17 mouse cellular contexts compared by ENCODE assay signal in genomic region chr2:120242791-120243467, GRCm38 (mm10). TPM values are rescaled to one million over a fixed set of nuclear protein-coding genes. Genes with fewer than 3 reads are reported as not detected.
DNase-seq lines count a peak whose midpoint lies in the region; ATAC-seq lines count a peak whose summit lies in the region.
"Had no signal": no experiment of that assay in that cellular context is flagged by ENCODE, and none has a peak within 500 bp of the region (broad histone marks: within the 10 kb centered on the region; RNA-seq: fewer than 3 reads in every experiment).

No protein-coding gene starts in this region.

- H3K4me2 ChIP-seq in heart, embryonic 16.5 days (ENCODE audit: low read depth, low read length), result peak overlapping the region; percentile 62
- peak overlapping the region; percentile 79 for H3K4me2 ChIP-seq in midbrain, embryonic 16.5 days (ENCODE audit: low read length)
- H3K4me2 ChIP-seq in midbrain, embryonic 11.5 days, result no peak overlapping the region
- H3K4me2 ChIP-seq in neural tube, embryonic 15.5 days, result peak overlapping the region; percentile 74
- H3K4me2 ChIP-seq: forebrain, embryonic 13.5 days had no signal

- ATAC-seq in heart, embryonic 16.5 days (replicated peaks; ENCODE audit: extremely low read depth, insufficient read depth, low FRiP score), result no peak
- ATAC-seq in midbrain, embryonic 16.5 days, result no peak
- ATAC-seq in midbrain, embryonic 11.5 days (ENCODE audit: low FRiP score), result no peak
- ATAC-seq in neural tube, embryonic 15.5 days (ENCODE audit: low FRiP score), result no peak
- no peak for ATAC-seq in granulocyte monocyte progenitor cell, adult 5-6 weeks (replicated peaks; ENCODE audit: poor library complexity, severe bottlenecking)
- ATAC-seq: forebrain, embryonic 13.5 days had no signal

- peak overlapping the region; percentile 54 for H3K4me3 ChIP-seq in heart, embryonic 16.5 days (ENCODE audit: low read length)
- no peak overlapping the region for H3K4me3 ChIP-seq in midbrain, embryonic 16.5 days (ENCODE audit: low read depth, low read length)
- no peak overlapping the region for H3K4me3 ChIP-seq in midbrain, embryonic 11.5 days (ENCODE audit: low read depth, low read length)
- H3K4me3 ChIP-seq in neural tube, embryonic 15.5 days (replicated peaks), result no peak overlapping the region
- H3K4me3 ChIP-seq: forebrain, embryonic 13.5 days had no signal

- peak overlapping the region; percentile 62; the same call in 1 of the 2 replicates for H3K27ac ChIP-seq in heart, embryonic 16.5 days (ENCODE audit: low read length)
- H3K27ac ChIP-seq in midbrain, embryonic 16.5 days (ENCODE audit: low read length), result no peak overlapping the region
- H3K27ac ChIP-seq in midbrain, embryonic 11.5 days (ENCODE audit: low read depth, low read length), result no peak overlapping the region
- no peak overlapping the region for H3K27ac ChIP-seq in neural tube, embryonic 15.5 days (replicated peaks)
- H3K27ac ChIP-seq: forebrain, embryonic 13.5 days had no signal

- no peaks in the 10 kb centered on the region for H3K9me3 ChIP-seq in heart, embryonic 16.5 days (replicated peaks; ENCODE audit: control insufficient read depth, low read length)
- H3K9me3 ChIP-seq in midbrain, embryonic 16.5 days (replicated peaks; ENCODE audit: control insufficient read depth, low read length, poor library complexity, severe bottlenecking), result no peaks in the 10 kb centered on the region
- no peaks in the 10 kb centered on the region for H3K9me3 ChIP-seq in midbrain, embryonic 11.5 days (ENCODE audit: control insufficient read depth, low read length)
- H3K9me3 ChIP-seq in neural tube, embryonic 15.5 days (replicated peaks), result no peaks in the 10 kb centered on the region
- H3K9me3 ChIP-seq: forebrain, embryonic 13.5 days had no signal

- H3K27me3 ChIP-seq in heart, embryonic 16.5 days (ENCODE audit: control insufficient read depth, insufficient read depth, low read length), result 0 out of 2 replicates have a peak, but pooled peaks cover 2% of the 10 kb centered on the region
- H3K27me3 ChIP-seq in midbrain, embryonic 16.5 days (ENCODE audit: control insufficient read depth, insufficient read depth, low read depth, low read length), result no peaks in the 10 kb centered on the region
- H3K27me3 ChIP-seq in midbrain, embryonic 11.5 days (ENCODE audit: control insufficient read depth, insufficient read depth, low read length), result peaks cover 3% of the 10 kb centered on the region; the same call in 1 of the 2 replicates
- no peaks in the 10 kb centered on the region for H3K27me3 ChIP-seq in neural tube, embryonic 15.5 days (replicated peaks)

- intact Hi-C loops in heart, postnatal 36 days (cut with DNase I), result no loop called here

- 76% methylated on average over 5 of the region's 5 CpGs for WGBS in heart, embryonic 16.5 days
- 73% methylated on average over 5 of the region's 5 CpGs for WGBS in midbrain, embryonic 16.5 days
- 79% methylated on average over 5 of the region's 5 CpGs for WGBS in midbrain, embryonic 11.5 days
- WGBS in neural tube, embryonic 15.5 days, result 76% methylated on average over 5 of the region's 5 CpGs

- H3K9ac ChIP-seq in heart, embryonic 16.5 days (ENCODE audit: low read length), result no peak overlapping the region
- no peak overlapping the region for H3K9ac ChIP-seq in midbrain, embryonic 16.5 days (ENCODE audit: low read depth, low read length)
- H3K9ac ChIP-seq in midbrain, embryonic 11.5 days (ENCODE audit: low read length), result no peak overlapping the region
- H3K9ac ChIP-seq in neural tube, embryonic 15.5 days (replicated peaks), result no peak overlapping the region
- H3K9ac ChIP-seq: forebrain, embryonic 13.5 days had no signal

- peaks cover 10% of the 10 kb centered on the region for H3K4me1 ChIP-seq in heart, embryonic 16.5 days (ENCODE audit: control insufficient read depth, insufficient read depth, low read length)
- H3K4me1 ChIP-seq in midbrain, embryonic 16.5 days (ENCODE audit: control insufficient read depth, insufficient read depth, low read length), result peaks cover 11% of the 10 kb centered on the region; the same call in 1 of the 2 replicates
- H3K4me1 ChIP-seq in midbrain, embryonic 11.5 days (ENCODE audit: control insufficient read depth, insufficient read depth, low read length), result peaks cover 3% of the 10 kb centered on the region
- peaks cover 16% of the 10 kb centered on the region; the same call in 1 of the 2 replicates for H3K4me1 ChIP-seq in neural tube, embryonic 15.5 days

- H3K36me3 ChIP-seq in heart, embryonic 16.5 days (ENCODE audit: control insufficient read depth, insufficient read depth), result no peaks in the 10 kb centered on the region
- H3K36me3 ChIP-seq in midbrain, embryonic 16.5 days (ENCODE audit: control insufficient read depth, insufficient read depth, low read length), result no peaks in the 10 kb centered on the region
- no peaks in the 10 kb centered on the region for H3K36me3 ChIP-seq in midbrain, embryonic 11.5 days (ENCODE audit: control insufficient read depth, insufficient read depth, low read length)
- no peaks in the 10 kb centered on the region for H3K36me3 ChIP-seq in neural tube, embryonic 15.5 days

- DNase-seq in cerebellum, adult 18-20 months, result peak; percentile 34 to 48
- DNase-seq in cerebellum, postnatal 14 days, result no peak
- no peak for DNase-seq in heart, postnatal 36 days
- DNase-seq in midbrain, embryonic 11.5 days (ENCODE audit: low spot score, missing footprints), result no peak
- DNase-seq: adrenal gland, postnatal 14 days; gastrocnemius, postnatal 36 days; kidney, postnatal 10 days; liver; thymus, adult 2 months had no signal

RNA-seq across cellular contexts. Expression of gene Pla2g4e, which starts 2.2 kb away (rescaled TPM):
- 1.6 and 2.1 TPM in 2 replicates for polyA plus RNA-seq in heart, embryonic 16.5 days (2015; fragmentation: Nextera tagmentation; extraction: Ambion mirVana)
- total RNA-seq in heart, postnatal 36 days (2021), result 1 to 10 TPM; 3.0 to 3.1 TPM
- 5.7 and 6.7 TPM in 2 replicates for polyA plus RNA-seq in midbrain, embryonic 16.5 days (2015; fragmentation: Nextera tagmentation; extraction: Ambion mirVana)
- 0.04 and 0.06 TPM in 2 replicates for polyA plus RNA-seq in midbrain, embryonic 11.5 days (2014; fragmentation: Nextera tagmentation; extraction: Ambion mirVana)
- 3.5 and 4.2 TPM in 2 replicates for polyA plus RNA-seq in neural tube, embryonic 15.5 days (2015; fragmentation: Nextera tagmentation; extraction: Ambion mirVana)
- not detected in 2 replicates for total RNA-seq in granulocyte monocyte progenitor cell, adult 5-6 weeks (2014; fragmentation: Nextera tagmentation)
- not detected in 2 replicates for total RNA-seq in granulocyte monocyte progenitor cell, adult 5-6 weeks (2017)

RNA-seq across cellular contexts. Expression of gene Pla2g4d, which starts 46.1 kb away (rescaled TPM):
- not detected in 2 replicates for polyA plus RNA-seq in heart, embryonic 16.5 days (2015; fragmentation: Nextera tagmentation; extraction: Ambion mirVana)
- not detected for total RNA-seq in heart, postnatal 36 days (2021)
- polyA plus RNA-seq in midbrain, embryonic 16.5 days (2015; fragmentation: Nextera tagmentation; extraction: Ambion mirVana), result 0.08 TPM in 1 of 2 replicates, not detected in the other
- polyA plus RNA-seq in midbrain, embryonic 11.5 days (2014; fragmentation: Nextera tagmentation; extraction: Ambion mirVana), result 0.05 and 0.08 TPM in 2 replicates
- 0.04 TPM in 1 of 2 replicates, not detected in the other for polyA plus RNA-seq in neural tube, embryonic 15.5 days (2015; fragmentation: Nextera tagmentation; extraction: Ambion mirVana)
- not detected in 2 replicates for total RNA-seq in granulocyte monocyte progenitor cell, adult 5-6 weeks (2014; fragmentation: Nextera tagmentation)
- total RNA-seq in granulocyte monocyte progenitor cell, adult 5-6 weeks (2017), result not detected in 2 replicates
- total RNA-seq: adrenal gland, postnatal 14 days; ES-E14; gastrocnemius, postnatal 36 days had no signal
- polyA plus RNA-seq: forebrain, embryonic 13.5 days; lung, embryonic 16.5 days; neural tube, embryonic 14.5 days had no signal

Comparison
In these comparisons a context has a peak if more than half of its experiments do, and no peak if none do; other contexts are left out.
1. DNase-seq: peak in cerebellum, adult 18-20 months (2 of 2); none in cerebellum, postnatal 14 days (0 of 2), heart, postnatal 36 days (0 of 2) and midbrain, embryonic 11.5 days (single experiment).